Mouse (Mus musculus): ENCODE results near the gene Brd3os. TPM values are rescaled to one million over a fixed set of nuclear protein-coding genes. Genes with fewer than 3 reads are reported as not detected.

Brd3os gene
- polyA plus RNA-seq, 1 experiment from 2014 or later = 19.0 TPM

DNA sequence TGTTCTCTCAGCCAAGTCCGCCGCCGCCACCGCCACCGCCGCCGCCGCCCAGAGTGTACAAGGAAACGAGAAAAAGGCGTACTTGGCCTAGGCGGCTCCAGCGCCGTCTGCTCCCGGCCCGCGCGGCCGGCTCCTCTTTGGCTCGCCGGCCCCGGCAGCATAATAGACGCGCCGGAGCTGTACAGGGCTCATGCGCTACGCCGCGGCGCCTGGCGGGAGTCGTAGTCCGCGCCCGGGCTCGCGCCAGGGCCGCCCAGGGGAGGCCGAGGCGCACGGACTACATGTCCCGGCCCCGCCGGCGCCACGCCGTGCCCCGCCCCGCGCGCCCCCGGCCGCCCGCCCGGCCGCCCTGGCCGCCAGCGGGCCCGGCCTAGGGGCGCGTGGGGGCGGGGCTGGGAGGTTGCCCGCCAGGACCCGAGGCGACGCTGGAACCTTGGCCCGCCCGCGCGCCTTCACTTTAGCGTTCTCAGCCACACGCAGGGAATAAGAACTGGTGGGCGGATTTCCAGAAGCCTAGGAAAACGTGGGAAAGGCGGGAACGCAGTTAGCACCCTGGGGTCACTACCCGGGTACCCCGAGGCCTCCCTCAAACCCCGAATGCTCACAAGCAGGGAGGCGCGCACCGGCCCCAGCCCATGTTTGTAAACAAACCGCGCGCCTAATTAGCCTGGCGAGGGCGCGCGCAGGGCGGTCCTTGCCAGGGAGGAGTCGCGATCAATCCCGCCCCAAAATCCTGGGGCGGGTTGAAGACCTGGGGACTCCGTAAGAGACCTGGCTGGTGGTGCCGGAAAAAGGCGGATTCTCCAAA, 33.6 kb downstream of the Brd3os start:
- POLR2A ChIA-PET = interaction anchor here (0.7 to 1.4 kb wide), 2 partner anchors 31 to 846 kb away, joined by 3 read pairs; no protein-coding TSS in a partner anchor
- in situ Hi-C loops (cut with MboI; ENCODE audit: low pct_unique_long_range_greater_than_20kb) = no loop called here
- H3K27me3 ChIP-seq = no peaks in the 10 kb centered on the region
- TF ChIP-seq CTCF (IDR thresholded peaks at IDR 0.05) = no peak
- DNase-seq (ENCODE audit: low read depth, low spot score) (no peak), ATAC-seq (peak; percentile 93)
- CTCF ChIA-PET = no interaction called here

DNA sequence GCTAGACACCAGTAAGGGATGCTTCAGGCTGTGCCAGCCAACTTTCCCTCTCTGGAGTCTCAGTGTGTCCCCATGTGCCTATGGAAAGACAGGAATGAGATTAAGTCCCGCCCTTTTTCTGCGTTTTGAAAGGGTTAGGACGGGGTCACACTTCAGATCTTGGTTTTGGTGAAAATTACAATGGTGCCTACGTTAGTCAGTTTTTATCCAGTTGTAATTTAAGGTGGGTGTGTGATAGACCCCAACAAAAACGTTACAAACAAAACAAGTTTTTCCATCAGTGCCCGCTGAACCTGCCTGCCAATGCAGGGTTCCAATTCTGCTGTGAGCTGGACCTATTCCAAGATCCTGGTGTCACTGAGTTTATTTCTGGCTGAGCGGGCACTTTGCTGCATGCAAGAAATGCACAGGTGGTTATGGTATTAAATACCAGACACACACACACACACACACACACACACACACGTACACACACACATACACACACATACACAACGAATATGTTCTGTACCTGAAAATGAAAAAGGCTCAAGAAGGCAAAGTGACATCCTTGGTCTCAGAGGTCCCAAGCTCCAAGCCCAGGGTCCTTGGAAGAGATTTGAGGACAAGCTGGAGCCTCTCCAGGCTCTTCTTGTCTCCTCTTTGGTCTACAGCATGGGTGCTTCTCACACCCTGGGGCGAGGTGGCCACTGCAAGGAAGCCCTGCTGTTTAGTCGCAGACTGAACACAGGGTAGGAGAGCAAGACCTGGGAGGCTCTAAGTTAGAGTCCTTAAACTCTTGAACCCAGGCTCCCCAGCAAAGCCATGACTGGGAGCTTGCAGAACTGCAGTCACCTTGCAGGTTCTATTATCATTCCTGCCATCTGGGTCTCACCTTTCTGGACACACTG, 34.4 kb downstream of the Brd3os start:
- DNase-seq (ENCODE audit: low read depth, low spot score) (no peak), ATAC-seq (no peak)
- no peaks in the 10 kb centered on the region for H3K27me3 ChIP-seq
- CTCF ChIA-PET = no interaction called here
- no peak for TF ChIP-seq CTCF (IDR thresholded peaks at IDR 0.05)
- in situ Hi-C loops (cut with MboI; ENCODE audit: low pct_unique_long_range_greater_than_20kb) = no loop called here
- POLR2A ChIA-PET = no interaction called here

DNA sequence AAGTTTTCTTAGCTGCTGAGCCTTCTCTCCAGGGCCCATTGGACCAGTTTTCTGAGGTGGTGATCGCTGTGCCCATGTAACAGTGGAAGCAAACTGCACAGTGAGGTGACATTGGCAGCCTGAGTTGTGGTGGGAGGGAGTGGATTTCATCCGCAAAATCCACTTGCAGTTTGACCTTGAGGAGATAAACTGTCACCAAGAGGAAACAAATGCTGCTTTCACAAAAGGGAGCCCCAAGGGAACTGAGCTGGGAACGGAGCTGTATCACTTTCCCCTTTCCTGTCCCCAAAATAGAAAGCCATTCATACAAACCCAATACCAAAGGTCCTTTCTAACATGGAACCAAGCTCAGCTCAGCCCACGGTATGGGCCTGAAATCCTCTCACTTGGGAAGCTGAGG, 37.7 kb downstream of the Brd3os start:
- CTCF ChIA-PET = interaction anchor here (1.5 kb wide), 1 partner anchor 25 kb away, joined by 3 read pairs; no protein-coding TSS in a partner anchor
- ATAC-seq (no peak), DNase-seq (ENCODE audit: low read depth, low spot score) (no peak)
- POLR2A ChIA-PET = no interaction called here
- TF ChIP-seq CTCF (IDR thresholded peaks at IDR 0.05) = no peak
- no peaks in the 10 kb centered on the region for H3K27me3 ChIP-seq
- in situ Hi-C loops (cut with MboI; ENCODE audit: low pct_unique_long_range_greater_than_20kb) = no loop called here

DNA sequence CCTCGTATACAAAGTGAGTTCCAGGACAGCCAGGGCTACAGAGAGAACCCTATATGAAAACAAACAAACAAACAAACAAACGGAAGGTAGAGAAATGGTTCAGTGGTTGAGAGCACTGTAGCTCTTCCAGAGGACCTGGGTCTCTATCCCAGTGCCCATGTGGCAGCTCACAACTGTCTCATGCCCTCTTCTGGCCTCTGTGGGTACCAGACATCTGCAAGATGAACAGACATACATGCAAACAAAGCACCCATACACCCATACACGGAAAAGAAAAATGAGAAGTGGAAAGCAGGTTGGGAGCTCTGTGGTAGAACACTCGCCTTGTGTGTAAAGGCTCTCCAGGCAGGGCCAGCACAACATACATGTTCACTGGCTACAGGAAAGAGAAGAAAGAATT, 38.2 kb downstream of the Brd3os start:
- ChIA-PET POLR2A (no interaction called here), CTCF (interaction anchor here (1.5 kb wide), 1 partner anchor 25 kb away, joined by 3 read pairs; no protein-coding TSS in a partner anchor)
- H3K27me3 ChIP-seq = no peaks in the 10 kb centered on the region
- ATAC-seq (no peak), DNase-seq (ENCODE audit: low read depth, low spot score) (no peak)
- in situ Hi-C loops (cut with MboI; ENCODE audit: low pct_unique_long_range_greater_than_20kb) = no loop called here
- no peak for TF ChIP-seq CTCF (IDR thresholded peaks at IDR 0.05)

DNA sequence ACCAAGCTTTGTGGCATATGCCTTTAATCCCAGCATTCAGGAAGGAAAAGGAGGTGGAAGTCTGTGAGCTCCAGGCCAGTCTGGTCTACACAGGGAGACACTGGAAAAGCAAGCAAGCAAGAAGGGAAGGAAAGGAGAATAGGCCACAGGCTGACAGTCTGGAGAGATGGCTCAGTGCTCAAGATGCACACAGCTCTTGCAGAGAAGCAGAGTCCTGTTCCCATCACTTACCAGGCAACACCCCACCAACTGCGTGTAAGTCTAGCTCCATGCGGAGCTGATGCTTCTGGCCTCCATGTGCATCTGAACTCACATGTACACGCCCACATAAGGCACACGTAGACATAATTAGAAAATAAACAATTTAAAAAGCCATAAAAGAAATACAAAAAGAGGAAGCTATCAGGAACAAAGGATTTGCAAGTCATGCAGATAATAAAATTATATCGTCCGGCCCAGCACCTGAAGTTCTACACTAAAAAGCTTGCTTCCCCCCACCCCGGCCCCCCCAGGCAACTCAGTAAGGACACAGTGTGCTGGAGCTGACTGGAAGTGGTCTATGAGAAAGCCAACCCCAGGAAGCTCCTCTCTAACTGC, 40.2 kb downstream of the Brd3os start:
- ChIA-PET POLR2A (interaction anchor here (0.6 kb wide), 1 partner anchor 90 kb away, joined by 4 read pairs; no protein-coding TSS in a partner anchor), CTCF (no interaction called here)
- in situ Hi-C loops (cut with MboI; ENCODE audit: low pct_unique_long_range_greater_than_20kb) = no loop called here
- TF ChIP-seq CTCF (IDR thresholded peaks at IDR 0.05) = no peak
- ATAC-seq = no peak
- DNase-seq (ENCODE audit: low read depth, low spot score) = no peak
- H3K27me3 ChIP-seq = no peaks in the 10 kb centered on the region

DNA sequence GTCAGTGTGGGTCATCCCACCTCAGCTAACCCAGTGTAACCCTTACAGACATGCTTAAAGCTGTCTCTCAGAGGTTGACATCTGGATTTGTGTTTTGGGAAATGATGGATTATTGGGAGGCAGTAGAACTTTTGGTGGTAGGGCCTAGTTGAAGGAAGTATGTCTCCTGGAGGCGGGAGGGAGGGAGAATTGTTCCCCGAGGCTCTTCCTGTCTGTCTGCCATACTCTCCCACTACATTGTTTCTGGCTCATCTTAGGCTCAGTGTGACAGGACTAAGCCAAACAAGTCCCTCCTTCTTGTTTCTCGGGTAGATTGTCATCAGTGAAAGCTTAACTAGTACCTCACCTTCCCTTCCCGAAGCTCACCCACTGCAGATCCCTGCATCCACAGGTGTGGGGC, 44.6 kb downstream of the Brd3os start:
- ChIA-PET CTCF (no interaction called here), POLR2A (no interaction called here)
- no peak for TF ChIP-seq CTCF (IDR thresholded peaks at IDR 0.05)
- peaks cover 5% of the 10 kb centered on the region for H3K27me3 ChIP-seq
- ATAC-seq (no peak), DNase-seq (ENCODE audit: low read depth, low spot score) (no peak)
- in situ Hi-C loops (cut with MboI; ENCODE audit: low pct_unique_long_range_greater_than_20kb) = no loop called here

DNA sequence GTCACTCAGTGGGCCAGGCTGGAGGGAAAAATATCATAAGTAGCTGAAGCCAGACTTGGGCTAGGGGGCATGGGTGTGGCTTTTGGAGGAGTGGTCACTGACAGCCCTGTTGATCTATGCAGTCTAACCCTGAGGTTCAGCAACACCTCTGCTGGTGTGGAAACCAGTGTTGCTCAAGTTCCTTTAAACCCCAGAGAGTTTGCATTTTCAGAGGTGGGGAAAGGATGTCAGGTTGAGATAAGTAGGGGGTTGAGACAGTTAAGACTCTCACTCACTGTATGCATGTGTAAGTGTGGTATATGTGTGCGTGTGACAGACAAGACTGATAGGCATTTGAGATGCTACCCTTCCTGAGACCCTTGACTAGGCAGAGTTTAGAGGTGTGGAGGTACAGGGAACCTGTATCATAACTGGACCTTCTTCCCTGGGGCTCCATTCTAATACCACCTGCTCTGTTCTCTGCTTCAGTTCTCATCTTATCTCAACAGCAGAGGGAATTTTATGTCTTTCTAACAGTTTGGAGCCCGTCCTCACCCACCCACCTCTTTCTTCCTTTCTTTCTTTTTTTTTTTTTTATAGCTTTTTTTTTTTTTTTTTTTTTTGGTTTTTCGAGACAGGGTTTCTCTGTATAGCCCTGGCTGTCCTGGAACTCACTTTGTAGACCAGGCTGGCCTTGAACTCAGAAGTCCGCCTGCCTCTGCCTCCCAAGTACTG, 45.4 kb downstream of the Brd3os start:
- POLR2A ChIA-PET = no interaction called here
- DNase-seq (ENCODE audit: low read depth, low spot score) = no peak

DNA sequence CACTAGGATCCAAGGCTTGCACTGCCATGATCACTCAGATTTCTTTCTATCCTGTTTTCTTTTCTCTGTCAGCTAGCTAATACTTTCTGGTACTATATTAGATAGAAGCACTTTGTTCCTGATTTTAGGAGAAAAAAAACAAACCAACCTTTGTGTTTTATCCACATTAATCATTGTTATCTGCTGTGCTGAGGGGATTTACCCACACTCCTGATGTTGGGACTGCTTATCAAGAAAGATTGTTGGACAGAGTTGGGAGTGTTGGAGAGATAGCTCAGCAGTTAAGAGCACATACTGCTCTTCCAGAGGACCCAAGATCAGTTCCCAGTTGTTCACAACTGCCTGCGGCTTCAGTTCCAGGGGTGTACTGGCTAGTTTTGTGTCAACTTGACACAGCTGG, 46.2 kb downstream of the Brd3os start:
- no peak for TF ChIP-seq CTCF (IDR thresholded peaks at IDR 0.05)
- ChIA-PET CTCF (no interaction called here), POLR2A (no interaction called here)
- DNase-seq (ENCODE audit: low read depth, low spot score) (no peak), ATAC-seq (no peak)
- in situ Hi-C loops (cut with MboI; ENCODE audit: low pct_unique_long_range_greater_than_20kb) = no loop called here
- H3K27me3 ChIP-seq = peaks cover 5% of the 10 kb centered on the region

More for the DNA sequence above, 45.4 kb downstream of the Brd3os start:
- TF ChIP-seq CTCF (IDR thresholded peaks at IDR 0.05) = no peak
- CTCF ChIA-PET = no interaction called here
- no peak for ATAC-seq
- in situ Hi-C loops (cut with MboI; ENCODE audit: low pct_unique_long_range_greater_than_20kb) = no loop called here
- H3K27me3 ChIP-seq = peaks cover 5% of the 10 kb centered on the region

DNA sequence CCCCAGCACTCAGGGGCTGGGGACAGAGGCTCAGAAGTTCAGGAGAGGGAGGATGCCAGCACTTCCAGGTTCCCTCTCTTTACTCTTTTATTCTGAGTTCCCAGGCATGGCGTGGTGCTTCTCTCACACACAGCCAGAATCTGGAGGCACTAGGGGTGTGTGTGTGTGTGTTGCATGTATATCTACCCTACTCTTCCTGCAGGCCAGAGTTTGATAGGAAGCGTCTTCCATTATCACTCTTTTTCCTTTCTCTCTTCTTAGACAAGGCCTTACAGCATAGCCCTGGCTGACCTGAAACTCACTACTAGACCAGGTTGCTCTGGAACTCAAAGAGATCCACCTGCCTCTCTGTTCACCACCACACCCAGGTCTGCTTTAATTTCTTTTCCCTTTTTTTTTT, 48.8 kb downstream of the Brd3os start:
- peaks cover 5% of the 10 kb centered on the region for H3K27me3 ChIP-seq
- ATAC-seq = no peak
- in situ Hi-C loops (cut with MboI; ENCODE audit: low pct_unique_long_range_greater_than_20kb) = no loop called here
- ChIA-PET CTCF (no interaction called here), POLR2A (no interaction called here)
- TF ChIP-seq CTCF (IDR thresholded peaks at IDR 0.05) = no peak
- DNase-seq (ENCODE audit: low read depth, low spot score) = no peak

Other genes with a start within 250 kb of the Brd3os start
- 9.4 TPM for gene Sardh, start 194.0 kb upstream of the Brd3os start, polyA plus RNA-seq (2021)
- 36.7 TPM for gene Vav2, start 15.3 kb upstream of the Brd3os start, polyA plus RNA-seq (2021)
- gene Brd3, start 65.3 kb downstream of the Brd3os start, polyA plus RNA-seq (2021) = 30.0 TPM
- gene Wdr5, start 72.8 kb downstream of the Brd3os start, polyA plus RNA-seq (2021) = 44.3 TPM
- gene Rxra, start 234.1 kb downstream of the Brd3os start, polyA plus RNA-seq (2021) = 31.1 TPM